Mouse (Mus musculus): ENCODE measurements around the gene 9230110F15Rik.
"Not testable (repeated sequence)": the region's sequence is repeated elsewhere in the genome, so short reads cannot be mapped to it uniquely, and the experiment has no call there.

The 9230110F15Rik gene

GRCm38 (mm10) chr9:35844050-35844449 is at the start of gene 9230110F15Rik:
TSS of gene 9230110F15Rik (minus strand) at chr9:35844150.
- no peak for DNase-seq (ENCODE audit: low spot score)

DNA sequence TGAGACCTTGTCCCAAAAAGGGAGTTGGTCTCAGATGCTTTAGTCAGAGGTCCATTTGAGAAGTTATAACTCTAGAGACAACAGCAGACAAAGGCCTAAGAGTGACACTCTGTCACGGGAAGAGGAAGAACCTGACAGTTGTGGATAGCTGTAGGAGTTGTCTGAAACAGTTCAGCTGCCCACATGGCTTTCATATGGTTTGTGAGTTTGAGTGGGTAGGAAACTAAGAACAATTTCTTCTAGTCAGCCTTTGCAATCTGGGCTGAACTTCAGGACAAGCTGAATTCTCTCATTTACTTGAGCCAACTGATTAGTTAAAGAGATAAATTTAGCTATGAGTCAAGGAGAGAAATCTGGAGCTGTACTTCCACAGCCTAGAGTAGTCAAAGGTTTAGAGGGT is 49.2 kb upstream of the 9230110F15Rik start:
- not testable (repeated sequence) for DNase-seq (ENCODE audit: low spot score)

GRCm38 (mm10) chr9:35817881-35818280 is 26.1 kb downstream of the 9230110F15Rik start:
- DNase-seq (ENCODE audit: low spot score) = not testable (repeated sequence)

DNA sequence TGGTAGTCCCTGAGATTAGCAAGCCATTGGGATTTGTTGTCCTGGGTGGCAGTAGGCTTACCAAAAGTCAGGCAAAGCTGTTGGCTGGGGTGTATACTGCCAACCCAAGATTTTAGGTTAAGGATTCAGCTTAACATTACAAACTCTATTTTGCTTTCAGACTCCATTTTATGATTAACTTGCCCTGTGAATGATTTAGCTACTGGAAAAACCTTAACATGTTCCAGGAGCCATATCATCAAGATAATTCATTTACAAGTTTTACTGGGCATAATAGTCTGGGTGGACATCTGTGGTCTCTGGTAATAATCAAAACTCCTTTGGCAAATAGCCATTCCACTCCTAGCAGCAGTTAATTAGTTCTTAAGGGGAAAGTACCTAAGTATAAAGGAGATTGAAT is 45.8 kb downstream of the 9230110F15Rik start:
- DNase-seq (ENCODE audit: low spot score) = no peak

- no peak for DNase-seq (ENCODE audit: low spot score)
Measured at GRCm38 (mm10) chr9:35790001-35790400, 53.9 kb downstream of the 9230110F15Rik start, which contains the start of the genes Gm27235 and D730048I06Rik. TSS of gene Gm27235 (minus strand) at chr9:35790101. TSS of gene D730048I06Rik (minus strand) at chr9:35790112.

Measured in retina, embryonic 14.5 days (tissue).